Mouse (Mus musculus) right cerebral cortex, postnatal 14 days (tissue): ENCODE measurements around the gene Ptges.
A peak's percentile ranks its signal among the peaks of the same experiment; 100 is the strongest.

ENCODE experiments used
- DNase-seq: peaks from one replicate; pipeline ENCODE4 v3.0.0; 2022

Gene Ptges

DNA sequence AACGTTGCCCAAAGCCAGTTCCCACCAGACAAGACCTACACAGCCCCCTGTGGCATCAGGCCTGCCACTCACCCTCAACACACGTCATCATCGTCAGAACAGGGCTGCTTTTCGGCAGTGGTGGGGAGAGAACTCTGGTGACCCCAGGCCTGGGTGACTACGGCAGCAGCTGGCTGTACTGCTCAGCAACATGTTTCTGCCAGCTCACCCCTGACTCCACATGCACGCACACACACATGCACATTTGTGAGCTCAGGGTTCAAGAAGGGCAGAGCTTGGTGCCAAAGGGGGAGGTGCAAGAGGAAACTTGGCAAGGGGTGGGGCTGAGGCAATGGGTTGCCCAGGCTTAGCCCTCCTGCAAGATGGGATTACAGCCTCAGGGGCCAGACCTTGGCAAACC lies 32.4 kb downstream of the Ptges start:
- no peak for DNase-seq

DNA sequence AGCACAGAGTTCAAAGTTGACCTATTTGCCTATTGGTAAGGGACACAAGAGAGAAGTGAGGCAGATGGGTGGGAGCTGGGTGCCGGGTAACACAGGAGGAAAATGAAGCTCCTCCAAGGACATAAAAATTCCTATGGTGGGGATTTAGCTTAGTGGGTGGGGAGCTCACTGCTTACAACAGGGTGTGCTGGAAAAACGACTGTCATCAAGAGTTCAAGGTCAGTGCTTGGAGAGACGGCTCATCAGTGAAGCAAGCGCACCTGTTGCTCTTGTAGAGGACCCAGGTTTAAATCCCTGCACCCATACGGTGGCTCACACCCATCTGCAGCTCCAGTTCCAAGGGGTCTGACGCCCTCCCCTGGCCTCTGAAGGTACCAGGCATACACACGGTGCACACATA lies 35.7 kb downstream of the Ptges start:
- DNase-seq: no peak

DNA sequence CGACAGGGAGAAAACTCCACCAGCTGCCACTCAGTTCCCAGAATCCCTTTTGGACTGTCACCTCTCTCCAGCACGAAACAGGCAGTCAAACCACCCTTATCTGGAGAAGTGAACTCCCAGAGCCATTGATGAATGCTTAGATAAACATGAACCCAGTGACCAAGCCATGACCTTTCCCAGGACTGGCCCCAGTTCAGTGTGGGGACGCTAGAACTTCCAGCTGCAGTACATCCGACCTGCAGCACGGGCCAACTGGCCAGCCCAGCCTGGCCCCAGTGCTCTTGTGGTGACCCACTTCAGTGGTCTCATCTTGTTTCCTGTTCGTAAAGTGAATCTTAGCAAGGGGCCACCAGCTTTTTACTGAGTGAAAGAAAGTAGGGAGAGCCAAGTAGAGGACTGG lies 36.3 kb downstream of the Ptges start:
- DNase-seq: no peak

DNA sequence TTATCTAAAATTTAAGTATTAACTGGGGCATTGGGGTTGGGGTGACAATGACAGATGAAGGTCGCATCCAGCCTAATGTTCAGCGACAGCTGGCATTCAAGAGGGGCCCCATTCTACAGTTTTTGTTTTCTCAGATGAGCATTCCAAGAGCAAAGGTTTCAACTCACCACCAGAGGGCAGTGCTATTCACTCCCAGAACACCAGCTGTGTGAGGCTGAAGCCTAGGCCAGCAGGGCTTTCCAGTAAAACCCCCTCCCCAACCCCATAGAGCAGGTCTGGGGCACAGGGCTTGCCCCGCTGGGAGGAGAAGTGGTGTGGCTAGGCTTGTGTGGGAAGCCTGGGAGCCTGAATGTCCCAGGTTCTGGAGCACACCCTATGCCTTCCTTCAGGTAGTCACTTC lies 38.7 kb downstream of the Ptges start:
- peak; percentile 44 for DNase-seq

DNA sequence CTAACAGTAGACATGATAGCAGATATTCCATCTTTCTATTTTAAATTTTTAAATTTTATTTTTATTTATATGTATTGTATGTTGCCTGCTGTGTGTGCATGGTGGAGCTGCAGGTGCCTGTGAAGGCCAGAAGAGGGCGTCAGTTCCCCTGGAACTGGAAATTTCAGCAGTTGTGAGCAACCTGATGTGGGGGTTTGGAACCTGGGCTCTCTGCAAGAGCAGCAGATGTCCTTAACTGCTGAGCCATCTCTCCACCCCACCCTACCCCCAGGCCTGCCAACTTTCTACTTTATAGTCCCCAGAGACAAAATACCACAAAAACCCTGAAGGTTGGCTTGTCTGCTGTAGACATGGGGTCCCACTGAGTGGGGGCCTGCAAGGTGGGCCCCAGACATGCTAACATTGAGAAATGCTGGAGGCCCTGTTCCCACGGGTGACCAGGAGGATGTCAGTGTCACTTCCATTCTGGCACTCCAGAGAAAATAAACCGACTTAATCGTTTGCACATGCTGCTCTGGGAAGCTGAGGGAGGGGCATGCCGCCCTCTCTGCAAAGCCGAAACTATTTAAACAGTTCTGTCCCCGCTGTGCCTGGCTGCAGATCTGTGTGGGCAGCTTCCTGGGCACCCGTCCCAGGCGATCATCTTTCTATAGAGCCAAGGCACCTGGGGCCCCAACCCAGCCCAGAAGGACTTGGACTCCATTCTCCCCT lies 44.1 kb downstream of the Ptges start:
- peak; percentile 58 for DNase-seq

DNA sequence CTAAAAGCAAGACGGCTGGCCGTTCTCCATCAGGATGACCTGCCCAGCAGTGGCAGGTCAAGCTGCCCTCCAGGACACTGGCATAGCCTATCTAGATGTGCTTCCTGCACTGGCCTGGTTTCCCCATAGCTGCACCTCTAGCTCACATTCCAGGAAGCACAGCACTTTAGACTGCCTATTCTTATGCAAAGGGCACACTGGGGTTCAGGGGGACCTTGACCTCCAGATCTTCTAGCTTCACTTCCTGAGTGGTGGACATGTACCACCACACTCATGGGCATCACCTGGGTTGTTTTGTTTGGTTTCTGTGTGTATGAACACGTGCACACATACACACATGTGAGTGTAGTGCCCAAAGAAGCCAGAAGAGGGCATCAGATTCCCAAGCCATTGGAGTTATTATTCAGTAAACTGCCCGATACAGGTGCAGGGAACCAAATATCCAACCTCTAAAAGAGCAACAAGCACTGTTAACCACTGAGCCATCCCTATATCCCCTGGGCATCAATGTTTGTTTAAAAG lies 44.8 kb downstream of the Ptges start:
- DNase-seq: no peak

DNA sequence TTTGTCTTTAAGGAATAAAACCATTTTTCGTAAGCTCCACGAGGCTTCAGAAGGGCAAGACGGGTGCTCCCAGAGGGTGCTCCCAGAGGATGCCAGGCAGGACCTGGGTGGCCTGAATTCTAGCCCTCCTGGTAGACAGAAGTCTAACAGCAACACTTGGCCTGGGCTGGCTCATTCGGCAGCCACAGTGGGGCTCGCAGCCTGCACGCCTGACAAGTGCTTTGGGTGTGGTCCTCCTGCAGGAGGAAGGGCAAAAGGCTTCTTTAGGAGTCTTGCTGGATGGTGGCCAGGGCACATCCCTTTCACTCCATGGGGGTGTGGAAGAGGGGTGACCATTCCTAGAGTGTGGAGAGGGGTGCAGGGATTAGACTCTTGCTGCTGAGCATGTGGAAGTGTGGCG lies 48.4 kb downstream of the Ptges start:
- DNase-seq: no peak

DNA sequence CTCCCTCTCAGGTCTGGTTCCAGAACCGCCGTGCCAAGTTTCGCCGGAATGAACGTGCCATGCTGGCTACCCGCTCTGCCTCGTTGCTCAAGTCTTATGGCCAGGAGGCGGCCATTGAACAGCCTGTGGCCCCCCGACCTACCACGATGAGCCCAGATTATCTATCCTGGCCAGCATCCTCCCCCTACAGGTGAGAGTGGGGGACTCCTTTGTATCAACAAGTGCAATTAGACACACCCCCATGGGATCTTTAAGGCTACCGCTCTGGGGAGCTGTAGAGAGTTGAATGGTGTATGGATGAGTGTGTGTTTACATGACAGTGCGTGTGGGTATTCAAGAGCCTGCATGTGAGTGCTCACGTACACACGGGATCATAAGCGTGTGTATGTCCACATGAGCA lies 50.2 kb downstream of the Ptges start:
- DNase-seq: no peak

DNA sequence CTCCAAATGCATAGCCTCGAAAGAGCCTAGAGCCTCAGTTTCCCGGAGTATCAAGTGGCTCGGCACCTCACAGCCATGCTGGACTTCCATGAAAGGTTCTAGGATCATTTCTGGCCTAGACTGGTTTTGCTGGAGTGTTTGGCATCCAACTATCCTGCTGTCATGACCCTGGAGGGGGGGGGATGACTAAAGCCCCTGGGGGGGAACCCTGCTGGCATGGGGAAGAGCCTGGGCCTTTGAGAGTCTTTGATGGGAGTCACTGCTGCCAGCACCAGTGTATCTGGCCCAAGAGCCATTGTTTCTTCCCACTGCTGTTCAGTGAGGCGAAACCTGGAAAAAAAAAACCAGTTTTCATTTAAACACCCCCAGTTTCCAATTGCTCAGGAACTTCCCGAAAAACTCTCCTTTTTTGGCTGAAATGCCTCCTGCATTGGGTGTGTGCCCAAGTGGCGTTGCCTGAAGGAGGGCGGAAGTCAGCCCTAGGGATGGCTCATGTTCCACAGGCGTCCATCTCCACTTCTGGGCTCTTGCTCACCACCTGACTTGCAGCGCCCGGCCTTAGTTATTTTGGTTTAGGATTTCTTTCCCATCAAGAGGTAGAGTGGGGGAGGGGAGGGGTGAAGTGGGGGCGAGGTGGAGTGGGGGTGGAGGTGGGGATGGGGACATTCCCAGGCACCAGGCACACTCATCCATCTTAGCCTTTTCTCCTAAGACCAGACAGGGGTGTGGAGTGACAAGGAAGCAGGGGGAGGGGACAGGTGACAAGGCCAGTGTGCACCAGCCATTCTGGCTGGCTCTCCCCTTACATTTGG lies 53.8 kb downstream of the Ptges start:
- no peak for DNase-seq

DNA sequence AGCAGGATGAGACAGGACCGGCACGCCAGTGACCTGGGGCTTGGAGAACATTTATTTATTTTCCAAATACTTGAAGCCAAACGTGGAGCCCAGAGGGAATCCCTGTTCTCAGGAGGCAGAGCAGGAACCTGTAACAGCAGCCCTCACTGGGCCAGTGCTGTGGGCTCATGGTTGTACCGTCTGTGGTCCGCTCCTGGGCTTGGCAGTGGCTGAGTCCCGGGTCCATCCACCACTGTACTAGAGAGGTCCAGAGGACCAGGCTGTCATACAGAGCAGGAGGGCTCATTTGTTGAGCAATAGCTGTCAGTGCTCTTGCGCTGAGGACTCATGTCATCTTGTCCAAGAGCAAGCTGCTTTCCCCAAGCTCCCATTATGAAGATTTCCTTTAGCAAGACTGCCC lies 54.6 kb downstream of the Ptges start:
- DNase-seq: no peak

DNA sequence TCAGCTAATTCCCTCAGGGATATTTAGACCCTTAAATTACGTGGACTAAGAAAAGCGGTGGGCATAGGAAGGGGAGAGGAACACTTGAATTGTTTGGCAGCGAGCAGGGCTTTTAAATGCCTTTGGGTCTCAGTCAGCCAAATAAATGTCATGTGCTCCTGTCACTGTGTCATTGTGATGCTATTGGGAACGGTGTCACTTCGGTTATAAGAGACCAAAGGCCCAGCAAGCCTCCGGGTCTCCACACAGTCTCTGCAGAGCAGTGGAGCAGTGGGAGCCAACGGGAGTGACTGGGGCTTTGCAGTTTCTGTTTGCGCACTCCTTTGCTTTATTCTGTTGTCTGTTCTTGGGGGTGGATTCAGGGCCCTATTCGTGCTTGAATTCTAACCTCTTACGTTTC lies 55.2 kb downstream of the Ptges start:
- DNase-seq: no peak

DNA sequence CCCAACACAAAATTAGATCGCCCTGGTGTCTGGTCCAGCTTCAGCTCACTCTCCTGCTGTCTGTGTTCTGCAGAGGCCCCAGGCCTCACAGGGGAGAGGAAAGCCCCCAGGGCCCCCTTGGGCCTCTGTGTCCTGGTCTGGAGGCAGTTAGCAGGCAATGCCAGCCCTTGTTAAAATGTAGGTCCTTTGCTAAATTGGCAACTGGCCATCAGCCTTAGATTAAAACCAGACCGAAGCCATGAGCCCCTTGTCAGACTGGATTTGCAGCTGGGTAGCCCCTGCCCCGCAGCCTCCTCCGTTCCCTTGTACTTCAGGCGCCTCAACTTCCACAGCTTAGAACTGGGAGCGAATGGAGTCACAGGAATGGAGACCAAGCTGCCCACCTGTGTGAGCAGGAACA lies 57.0 kb downstream of the Ptges start:
- DNase-seq: no peak

DNA sequence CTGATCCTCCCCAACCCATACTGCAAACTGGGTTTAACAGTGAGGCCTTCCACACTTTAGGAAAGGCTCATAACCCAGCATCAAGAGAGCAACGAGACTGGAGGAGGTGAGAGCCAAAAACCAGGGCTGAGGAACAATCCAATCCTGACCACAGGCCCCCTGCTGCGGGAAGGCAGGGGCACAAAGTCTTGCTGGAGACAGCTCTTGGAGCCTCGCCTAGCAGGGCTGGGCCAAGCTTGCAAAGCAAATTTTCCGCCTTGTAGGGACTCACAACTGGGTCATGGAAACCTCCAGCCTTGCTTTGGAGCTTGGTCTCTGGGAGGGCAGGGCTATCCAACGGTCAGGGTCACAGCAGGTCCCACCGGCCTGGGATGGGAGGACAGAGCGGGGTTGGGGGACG lies 58.8 kb downstream of the Ptges start:
- no peak for DNase-seq

DNA sequence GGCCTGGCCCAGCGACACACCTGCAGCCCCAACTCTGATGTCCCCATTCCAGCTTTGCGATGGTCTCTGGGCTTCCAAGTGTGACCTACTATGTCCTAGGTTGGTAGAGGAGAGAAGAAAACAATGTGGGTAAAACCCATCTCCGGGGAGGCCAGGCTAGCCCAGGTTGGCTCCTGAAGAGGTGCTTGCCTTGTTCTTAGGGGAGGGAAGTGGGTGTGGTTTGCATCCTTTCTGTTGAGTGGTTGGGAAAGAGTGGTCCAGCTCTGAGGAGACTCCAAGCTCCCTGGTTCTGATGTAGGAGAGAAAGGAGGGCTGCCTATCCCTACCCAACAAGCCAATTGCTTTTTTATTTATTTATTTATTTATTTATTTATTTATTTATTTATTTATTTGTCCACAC lies 64.2 kb downstream of the Ptges start:
- DNase-seq: no peak

DNA sequence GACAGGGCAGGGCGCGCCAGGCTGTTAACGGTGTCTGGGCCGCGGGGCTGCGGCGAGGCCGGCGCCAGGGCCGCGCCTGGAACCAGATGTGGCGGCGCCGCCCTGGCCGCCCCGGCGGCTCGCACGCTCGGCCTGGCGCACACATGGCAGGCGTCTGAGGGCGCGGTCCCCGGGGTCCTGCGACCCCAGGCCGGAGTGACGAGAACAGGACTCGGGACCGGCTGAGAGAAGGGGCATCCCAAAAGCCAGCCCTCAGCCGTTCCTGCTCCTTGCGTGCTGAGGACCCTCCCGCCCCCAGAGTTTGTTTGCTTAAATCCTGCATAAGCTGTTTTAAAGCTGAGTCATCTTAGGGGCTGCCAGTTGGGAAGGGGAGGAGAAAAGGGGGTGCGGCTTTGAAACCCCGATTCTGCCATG lies 64.7 kb downstream of the Ptges start:
- no peak for DNase-seq

DNA sequence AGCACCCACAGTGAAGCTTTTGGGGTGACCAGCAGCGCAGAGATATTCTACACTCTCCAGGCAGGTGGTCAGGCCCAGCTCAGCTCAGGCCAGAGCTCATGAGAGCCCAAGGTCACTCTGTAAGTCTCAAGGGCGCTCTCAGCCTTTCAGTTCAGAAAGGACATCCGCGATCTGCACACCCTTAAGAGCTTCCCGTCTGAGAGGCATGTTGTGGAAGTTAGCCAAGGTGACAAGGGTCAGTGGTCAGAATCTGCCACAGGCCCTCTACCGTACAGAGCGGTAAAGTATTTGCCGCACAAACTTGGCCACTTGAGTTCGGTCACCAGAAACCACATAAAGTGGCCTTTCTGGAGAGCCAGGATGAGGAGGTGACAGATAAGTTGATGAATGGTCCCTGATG lies 66.1 kb downstream of the Ptges start:
- no peak for DNase-seq

DNA sequence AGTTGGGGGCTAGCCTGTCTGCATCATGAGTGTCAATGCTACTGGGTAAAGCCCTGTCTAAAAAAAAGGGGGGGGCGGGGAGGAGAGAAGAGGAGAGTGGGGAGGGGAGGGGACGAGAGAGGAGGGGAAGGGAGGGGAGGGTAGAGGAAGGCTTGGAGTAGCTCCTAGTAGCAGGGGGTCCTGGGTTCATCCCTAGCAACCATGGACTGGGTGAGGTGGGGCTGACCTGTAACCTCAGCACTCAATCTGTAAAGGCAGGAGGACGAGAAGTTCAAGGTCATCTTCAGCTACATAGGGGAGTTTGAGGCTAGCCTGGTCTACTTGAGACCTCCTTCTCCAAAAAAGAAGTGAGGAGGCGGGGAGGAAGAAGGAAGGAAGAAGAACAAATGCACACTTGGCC lies 67.6 kb downstream of the Ptges start:
- no peak for DNase-seq

DNA sequence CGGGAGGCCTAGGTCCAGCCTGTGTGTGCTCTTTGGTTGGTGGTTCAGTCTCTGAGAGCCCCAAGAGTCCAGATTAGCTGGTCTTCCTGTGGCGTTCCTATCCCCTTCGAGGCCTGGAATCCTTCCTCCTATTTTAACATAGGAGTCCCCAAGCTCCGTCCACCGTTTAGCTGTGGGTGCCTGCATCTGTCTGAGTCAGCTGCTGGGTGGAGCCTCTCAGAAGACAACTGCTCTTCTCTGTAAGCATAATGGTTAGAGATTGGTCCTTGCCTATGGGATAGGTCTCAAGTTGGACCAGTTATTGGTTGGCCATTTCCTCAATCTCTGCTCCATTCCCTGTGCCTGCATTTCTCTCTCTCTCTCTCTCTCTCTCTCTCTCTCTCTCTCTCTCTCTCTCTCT lies 69.9 kb downstream of the Ptges start:
- DNase-seq: no peak

DNA sequence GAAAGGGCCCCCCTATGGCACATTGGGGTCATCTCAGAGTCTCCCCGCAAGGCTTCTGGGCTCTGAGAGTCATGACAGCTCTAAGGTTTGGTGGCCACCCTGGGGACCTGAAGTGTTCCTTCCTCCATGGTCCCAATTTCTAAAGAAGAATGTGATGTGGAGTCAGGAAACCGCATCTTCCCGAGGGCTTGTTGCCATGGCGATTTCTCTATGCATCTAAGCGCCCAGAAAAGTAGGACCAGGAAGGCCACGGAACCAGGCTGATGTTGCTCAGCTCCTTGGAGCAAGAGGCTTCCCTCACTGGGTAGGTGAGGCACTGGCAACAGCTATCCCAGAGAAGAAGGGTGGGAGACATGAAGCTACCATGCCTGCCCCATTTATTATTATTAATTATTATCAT lies 72.6 kb downstream of the Ptges start:
- DNase-seq: peak; percentile 39

DNA sequence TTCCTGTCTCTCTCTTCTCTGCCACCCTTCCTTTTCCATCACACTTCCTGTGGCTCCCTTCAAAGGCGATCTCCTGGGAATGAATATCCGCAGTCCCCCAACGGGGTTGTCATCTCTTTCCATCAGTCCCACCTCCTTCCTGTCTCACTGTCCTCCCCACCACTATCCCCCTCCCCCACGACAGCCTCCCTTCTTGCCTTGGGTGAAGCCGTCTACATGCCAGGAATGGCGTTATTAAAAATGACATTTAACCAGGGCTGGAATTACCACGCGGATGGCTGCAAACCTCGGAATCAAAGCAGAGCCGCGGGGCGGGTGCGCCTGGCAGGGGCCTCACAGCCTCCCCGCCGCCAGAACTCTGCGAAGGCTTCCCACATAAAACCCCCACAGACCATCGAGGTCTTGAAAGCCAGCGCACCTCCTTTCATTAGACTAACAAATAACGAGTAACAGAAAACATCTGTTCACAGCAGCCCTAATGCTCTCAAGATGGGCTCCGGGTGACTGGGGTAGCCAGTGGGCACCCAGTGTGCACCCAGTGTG lies 76.8 kb downstream of the Ptges start:
- no peak for DNase-seq

DNA sequence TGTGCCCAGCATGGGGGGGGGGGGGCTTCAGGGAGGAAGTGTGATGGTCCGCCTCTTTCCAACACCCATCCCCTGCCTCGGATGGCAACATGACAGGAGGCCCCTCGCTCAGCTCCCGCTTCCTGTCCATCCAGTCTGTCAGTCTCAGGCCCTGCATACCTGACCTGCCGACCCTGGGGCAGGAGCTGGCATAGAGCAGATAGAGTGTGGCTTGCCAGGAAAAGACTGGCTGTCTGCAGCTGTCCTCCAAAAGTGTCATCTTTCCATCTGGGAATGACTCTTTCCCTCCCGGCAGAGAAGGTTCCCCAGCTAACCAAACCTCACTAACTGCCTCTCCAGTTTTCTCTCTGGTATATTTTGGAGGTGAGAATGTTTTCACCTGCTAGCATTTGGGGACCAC lies 79.1 kb downstream of the Ptges start:
- no peak for DNase-seq

DNA sequence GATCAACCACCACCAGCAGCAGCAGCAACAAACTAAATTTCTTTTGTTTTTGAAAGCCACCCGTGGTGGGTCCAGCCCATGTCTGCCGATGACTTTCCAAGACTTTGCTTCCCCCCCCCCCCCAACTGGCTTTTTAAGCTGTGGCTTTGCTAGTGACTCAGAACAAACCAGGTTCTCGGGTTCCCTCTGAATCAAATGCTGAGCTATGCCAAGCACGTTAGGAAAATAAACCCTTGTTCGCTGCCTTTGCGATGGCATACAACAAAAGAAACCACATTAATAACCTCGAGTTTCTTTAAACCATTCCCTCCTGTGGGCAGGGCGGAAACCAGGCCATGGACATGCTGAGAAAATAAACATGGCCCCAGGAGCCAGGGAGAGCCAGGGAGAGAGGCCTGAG lies 81.5 kb downstream of the Ptges start:
- DNase-seq: no peak

DNA sequence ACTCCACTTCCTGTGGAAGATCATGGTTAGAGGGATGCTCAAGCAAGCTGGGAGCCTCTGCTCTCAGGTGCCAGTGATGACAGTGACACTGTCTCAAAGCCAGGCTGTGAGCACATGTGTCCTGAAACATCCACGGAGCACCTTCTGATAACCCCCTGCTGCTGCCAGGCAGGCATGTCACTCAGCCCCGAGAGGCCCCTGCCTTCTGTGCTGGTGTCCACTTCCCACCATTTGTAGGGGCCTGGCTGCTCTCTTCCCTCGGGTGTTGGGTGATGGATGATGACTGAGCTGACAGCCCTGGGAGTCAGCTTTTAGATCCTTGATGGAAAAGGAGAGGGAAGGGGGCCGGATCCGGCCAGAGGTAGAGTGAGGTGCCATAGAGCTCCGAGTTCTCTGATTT lies 82.9 kb downstream of the Ptges start:
- no peak for DNase-seq

DNA sequence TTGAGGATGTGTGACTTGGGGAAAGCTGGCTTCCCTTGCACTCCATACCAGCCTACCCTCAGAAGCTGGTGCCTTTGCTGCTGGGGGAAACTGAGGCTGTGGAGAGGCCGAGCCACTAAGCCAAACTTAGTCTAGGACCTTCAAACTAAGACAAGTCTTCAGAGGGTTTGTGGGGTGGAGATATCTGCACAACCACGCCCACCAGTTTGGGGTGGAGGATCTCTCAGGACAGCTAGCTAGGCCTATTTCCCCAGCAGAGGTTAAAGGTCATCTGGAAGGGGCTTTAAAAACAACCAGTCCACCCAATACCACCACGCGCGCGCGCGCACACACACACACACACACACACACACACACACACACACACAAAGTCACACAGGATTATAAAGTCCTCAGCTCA lies 83.4 kb downstream of the Ptges start:
- no peak for DNase-seq
